Mouse (Mus musculus): ENCODE results near the gene Megf6.

Megf6 gene

DNA sequence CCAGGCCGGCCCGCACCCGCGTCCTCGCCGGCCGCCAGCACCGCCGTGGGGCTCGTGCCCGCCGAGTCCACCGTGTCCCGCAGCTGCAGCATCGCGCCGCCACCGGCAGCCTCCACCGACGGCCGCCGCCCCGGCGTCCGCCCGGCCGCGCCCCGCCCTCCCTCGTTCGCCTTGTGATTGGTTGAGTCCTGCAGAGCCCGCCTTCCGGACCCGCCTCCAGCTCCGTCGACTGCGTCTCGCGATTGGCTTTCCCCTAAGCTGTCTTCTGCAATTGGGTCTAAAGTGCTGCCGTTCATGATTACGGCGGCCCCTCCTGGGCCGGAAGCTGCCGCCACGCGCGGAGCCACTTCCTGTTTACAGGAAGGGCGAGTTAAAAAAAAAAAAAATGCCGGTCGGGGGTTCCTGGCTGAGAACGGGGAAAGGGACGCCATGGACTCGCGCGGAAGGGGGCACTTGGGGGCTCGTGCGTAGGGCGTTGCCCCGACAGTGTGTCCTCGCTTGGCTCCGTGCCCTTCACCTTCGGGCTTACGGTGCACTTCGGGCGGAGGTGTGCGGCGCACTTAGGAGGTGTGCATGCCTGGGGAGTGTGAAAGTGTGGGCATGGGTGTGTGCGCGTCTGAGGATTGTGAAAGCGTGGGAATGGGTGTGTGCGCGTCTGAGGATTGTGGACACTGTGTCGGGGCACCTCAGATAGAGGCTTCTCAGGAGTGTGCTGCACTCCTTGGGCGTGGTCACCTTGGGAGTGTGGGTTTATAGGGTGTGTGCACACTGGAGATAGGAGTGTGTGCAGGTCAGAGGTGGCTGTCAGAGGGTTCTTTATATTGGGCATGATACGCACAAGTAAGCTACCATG lies 9.8 kb upstream of the Megf6 start, which contains the start of gene Tprgl:
TSS of gene Tprgl (minus strand) at position 129 of the 853 bp plus-strand sequence.
- under 1% methylated on average over 75 of the region's 75 CpGs for WGBS

DNA sequence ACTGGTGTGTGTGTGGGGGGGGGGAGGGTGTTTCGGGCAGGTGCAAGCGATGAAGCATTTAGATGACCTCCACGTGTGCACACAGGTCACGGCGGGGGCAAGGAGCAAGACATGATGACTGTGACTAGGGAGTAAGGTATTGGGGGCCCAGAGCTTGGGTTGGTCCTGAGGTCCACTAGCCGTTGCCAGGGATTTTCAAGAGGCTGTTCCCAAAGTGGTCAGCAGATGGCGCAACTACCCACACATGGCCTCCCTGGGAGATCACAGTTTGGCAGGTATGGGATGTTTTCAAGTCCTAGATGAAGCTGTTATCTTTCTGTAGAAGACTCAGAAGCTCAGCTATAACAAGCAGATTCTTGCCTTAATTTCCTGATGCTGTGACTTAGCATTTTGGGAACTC lies 7.2 kb upstream of the Megf6 start:
- 10% methylated on average over 7 of the region's 7 CpGs for WGBS

DNA sequence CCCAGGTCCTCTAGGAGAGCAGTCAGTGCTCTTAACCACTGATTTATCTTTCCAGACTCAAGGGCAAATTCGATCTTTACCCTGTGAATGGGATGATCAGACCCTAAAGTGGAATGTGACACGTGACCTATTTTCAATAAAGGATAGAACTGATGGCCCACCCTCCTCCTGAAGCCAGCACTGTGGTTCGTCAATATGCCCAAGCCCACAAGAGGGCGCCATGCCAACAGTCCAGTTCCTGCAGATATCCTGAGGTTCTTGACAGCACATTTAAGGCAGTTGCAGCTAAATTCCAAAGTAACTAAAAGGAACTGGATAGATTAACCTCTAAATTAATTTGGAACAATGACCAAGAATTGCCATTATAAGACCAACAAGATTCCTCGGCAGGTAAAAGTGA lies 3.5 kb upstream of the Megf6 start:
- 32% methylated on average over 5 of the region's 5 CpGs for WGBS

DNA sequence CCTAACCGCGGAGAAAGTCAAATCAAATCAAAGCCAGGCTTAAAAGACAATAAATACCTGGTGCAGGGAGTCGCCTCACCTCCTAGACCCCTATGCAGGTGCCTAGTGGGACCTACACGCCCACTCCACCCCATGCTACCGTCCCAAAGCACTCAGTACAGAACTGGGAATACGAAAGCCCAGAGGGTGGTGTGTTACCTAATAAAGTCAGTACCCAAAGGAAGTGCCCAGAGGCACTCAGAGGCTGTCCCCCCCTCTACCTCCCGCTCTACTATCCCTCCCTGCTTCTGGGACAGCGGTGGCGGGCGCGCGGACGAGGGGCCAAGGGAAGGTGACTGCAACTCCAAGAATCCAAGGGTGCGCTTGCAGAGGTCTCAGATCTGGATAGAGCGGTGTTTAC lies 509 bp upstream of the Megf6 start:
- 6% methylated on average over 15 of the region's 15 CpGs for WGBS

- 8% methylated on average over 37 of the region's 37 CpGs for WGBS
Measured at GRCm38 (mm10) chr4:154171151-154171930, 811 bp downstream of the Megf6 start.

- WGBS, result 54% methylated on average over 13 of the region's 13 CpGs
Measured at GRCm38 (mm10) chr4:154171931-154172604, 1.5 kb downstream of the Megf6 start.

DNA sequence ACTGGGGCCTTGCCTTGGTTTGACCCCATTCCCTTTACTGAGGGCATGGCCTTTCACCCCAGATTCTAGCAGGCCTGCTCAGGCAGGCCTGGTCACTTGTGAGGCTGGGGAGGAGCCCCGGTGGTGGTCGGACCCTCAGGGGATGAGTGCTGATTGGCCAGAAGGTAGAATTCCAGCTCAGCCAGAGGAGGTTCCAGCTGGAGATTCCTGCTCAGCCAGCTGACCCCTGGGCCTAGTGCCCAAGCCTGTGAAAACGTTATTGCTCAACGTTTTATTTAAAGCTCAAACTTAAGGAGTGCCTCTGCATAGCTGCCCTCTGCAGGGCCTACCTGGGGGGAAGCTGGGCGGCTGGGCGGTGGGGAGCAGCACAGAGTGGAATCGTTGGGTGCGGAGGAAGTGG lies 6.7 kb downstream of the Megf6 start:
- WGBS, result 77% methylated on average over 8 of the region's 8 CpGs

- 76% methylated on average over 7 of the region's 7 CpGs for WGBS
Measured at GRCm38 (mm10) chr4:154181001-154181400, 10.5 kb downstream of the Megf6 start.

DNA sequence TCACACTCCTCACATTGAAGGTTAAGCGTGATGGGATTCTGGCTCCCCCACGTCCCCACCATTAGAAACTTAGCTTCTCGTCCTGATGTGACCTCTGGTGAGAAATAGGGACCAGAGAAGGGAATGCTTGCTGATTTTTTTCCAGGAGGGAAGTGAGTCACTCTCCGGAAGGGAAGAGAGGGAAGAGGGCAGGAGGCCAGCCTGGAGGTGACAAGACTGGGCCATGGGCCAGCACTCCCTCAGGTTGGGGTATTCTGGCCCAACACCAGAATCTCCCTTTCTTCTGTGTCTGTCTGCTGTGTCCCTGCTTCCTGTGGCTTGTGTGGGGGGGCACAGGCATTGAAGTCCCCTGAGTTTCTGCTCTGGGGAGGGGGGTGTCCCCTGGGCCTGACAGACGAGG lies 13.0 kb downstream of the Megf6 start:
- 59% methylated on average over 5 of the region's 5 CpGs for WGBS

- WGBS, result 67% methylated on average over 5 of the region's 5 CpGs
Measured at GRCm38 (mm10) chr4:154185001-154185400, 14.5 kb downstream of the Megf6 start.

GRCm38 (mm10) chr4:154186002-154186537 lies 15.5 kb downstream of the Megf6 start:
- 72% methylated on average over 11 of the region's 11 CpGs for WGBS

DNA sequence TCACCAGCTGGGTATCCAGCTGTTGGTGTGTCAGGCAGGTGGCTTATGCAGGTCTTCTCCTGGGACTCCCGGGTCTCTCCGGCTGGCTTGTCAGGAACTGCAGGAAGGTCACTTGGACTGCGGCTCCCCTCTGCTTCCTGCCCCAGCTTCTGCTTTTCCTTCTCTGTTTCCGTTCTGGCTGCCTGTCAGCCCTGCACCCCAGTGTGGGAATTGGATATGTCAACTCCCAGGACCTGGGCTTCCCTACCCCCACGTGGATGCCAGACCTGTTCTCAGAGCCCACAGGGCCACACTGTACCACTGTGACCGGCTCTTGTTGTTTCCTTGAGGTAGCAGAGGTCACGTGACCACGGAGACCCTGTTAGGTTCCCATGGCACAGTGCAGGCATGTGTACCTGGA lies 18.4 kb downstream of the Megf6 start:
- 73% methylated on average over 8 of the region's 8 CpGs for WGBS

GRCm38 (mm10) chr4:154197961-154198360 lies 27.4 kb downstream of the Megf6 start:
- 87% methylated on average over 6 of the region's 6 CpGs for WGBS

GRCm38 (mm10) chr4:154198377-154198961 lies 27.9 kb downstream of the Megf6 start:
- 65% methylated on average over 7 of the region's 7 CpGs for whole genome bisulfite sequencing

- 94% methylated on average over 5 of the region's 5 CpGs for WGBS
Measured at GRCm38 (mm10) chr4:154201511-154201910, 31.0 kb downstream of the Megf6 start.

DNA sequence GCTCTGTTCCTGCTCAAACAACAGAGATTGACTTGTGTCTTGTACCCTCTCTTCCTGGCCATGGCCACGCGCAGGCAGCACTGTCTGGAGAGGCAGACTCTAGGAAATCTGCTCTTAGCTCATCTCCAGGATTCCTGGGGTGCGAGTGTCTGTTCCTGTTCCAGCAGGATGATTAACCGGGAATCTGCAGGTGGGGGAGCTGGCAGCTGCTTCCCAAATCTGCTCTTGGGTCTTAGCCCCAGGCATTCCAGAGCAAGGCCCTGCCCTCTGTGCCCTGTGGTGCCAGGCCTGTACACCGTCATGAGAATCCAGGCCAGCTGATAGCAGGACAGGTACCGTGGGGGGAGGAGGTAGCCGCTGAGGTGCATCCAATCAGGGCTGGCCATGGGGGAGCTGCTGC lies 34.0 kb downstream of the Megf6 start:
- WGBS, result 87% methylated on average over 7 of the region's 7 CpGs

DNA sequence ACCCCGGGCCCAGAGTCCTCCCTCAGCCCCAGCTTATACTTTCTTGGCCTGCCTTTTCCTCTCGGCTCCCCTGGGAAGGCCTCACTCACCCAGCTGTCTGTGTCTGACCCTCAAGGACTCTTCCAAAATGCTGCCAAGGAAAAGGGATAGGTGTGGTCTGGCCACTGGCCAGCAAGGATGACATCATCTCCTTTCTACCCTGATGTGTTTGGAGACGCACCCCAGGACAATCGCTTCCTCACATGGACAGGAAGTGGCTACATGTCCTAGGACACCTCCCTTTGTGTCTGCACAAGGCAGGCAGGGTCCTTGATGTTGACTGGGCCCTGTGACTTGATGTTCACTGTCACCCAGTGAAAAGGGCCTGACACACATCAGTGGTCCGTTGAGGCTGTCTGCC lies 34.9 kb downstream of the Megf6 start:
- 79% methylated on average over 5 of the region's 5 CpGs for WGBS

GRCm38 (mm10) chr4:154207261-154207660 lies 36.7 kb downstream of the Megf6 start:
- 20% methylated on average over 5 of the region's 5 CpGs for WGBS

DNA sequence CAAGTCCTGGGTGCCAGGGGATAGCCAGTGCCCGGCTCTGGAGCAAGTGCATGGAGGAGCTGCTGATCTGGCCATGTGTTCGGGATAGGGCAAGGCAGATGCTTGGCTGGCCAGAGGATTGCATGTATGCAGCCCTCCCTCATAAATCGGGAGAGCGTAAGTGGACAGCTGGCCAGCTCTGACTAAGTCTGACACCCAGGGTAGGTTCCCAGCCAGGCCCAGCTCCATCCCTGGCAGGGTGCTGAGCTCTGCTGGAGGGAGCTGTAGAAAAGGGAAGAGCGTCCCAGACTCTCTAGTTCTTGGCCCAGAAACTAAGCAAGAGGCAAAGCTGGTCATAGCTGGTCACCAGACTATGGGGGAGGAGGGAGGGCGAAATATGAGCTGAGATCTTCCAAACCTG lies 38.5 kb downstream of the Megf6 start:
- WGBS, result 82% methylated on average over 6 of the region's 6 CpGs

- WGBS, result 70% methylated on average over 3 of the region's 3 CpGs
Measured at GRCm38 (mm10) chr4:154209825-154210224, 39.3 kb downstream of the Megf6 start.

DNA sequence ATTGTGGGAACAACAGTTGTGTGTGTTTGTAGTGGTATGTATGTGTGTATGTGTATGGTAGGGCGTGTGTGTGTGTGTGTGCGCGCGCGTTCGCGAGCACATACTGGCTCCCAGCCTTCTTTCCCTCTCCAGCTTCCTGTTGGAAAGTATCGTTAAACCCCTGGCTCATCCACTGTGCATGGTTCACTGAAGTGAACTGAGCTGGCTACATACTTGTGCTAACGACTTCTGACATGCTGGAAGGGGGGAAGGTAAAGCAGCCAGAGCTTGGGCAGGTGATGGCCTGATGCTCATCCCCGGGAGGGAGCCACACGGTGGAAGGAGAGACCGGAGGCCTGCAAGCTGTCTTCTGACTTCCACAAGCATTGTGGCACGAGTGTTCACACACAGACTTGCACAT lies 40.9 kb downstream of the Megf6 start:
- 86% methylated on average over 13 of the region's 13 CpGs for WGBS

DNA sequence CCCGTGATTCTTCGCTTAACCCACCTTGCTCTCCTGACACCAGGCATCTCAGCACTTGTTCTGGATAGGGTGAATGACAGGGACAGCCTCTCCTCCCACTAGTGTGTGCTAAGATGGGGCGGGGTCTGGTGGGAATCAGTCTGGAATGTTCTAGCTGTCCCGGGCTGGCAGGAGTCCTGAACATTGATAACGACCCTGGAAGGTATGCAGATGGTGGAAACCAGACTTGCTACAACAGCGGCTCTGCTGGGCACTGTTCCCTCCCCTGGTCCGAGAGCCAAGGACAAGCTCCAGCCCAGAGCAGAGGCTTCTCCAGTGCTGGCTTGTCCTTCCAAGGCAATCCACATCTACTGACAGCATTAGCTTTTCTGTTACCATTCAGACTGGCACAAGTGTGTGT lies 43.1 kb downstream of the Megf6 start:
- WGBS, result 65% methylated on average over 7 of the region's 7 CpGs

All from cerebral cortex, adult 2 months (tissue).